Mouse (Mus musculus) c-Kit-positive CD71-positive TER-119-positive erythroid progenitor cells, embryonic 14.5 days (primary cell): Measurements from ENCODE around the gene Dalrd3.
"Not testable (repeated sequence)": the region's sequence is repeated elsewhere in the genome, so short reads cannot be mapped to it uniquely, and the experiment has no call there.

Experiments
- DNase-seq: peaks from one replicate; pipeline ENCODE4 v3.0.0-alpha.2; 2013; ENCODE audit warnings: low spot score

Gene Dalrd3

DNA sequence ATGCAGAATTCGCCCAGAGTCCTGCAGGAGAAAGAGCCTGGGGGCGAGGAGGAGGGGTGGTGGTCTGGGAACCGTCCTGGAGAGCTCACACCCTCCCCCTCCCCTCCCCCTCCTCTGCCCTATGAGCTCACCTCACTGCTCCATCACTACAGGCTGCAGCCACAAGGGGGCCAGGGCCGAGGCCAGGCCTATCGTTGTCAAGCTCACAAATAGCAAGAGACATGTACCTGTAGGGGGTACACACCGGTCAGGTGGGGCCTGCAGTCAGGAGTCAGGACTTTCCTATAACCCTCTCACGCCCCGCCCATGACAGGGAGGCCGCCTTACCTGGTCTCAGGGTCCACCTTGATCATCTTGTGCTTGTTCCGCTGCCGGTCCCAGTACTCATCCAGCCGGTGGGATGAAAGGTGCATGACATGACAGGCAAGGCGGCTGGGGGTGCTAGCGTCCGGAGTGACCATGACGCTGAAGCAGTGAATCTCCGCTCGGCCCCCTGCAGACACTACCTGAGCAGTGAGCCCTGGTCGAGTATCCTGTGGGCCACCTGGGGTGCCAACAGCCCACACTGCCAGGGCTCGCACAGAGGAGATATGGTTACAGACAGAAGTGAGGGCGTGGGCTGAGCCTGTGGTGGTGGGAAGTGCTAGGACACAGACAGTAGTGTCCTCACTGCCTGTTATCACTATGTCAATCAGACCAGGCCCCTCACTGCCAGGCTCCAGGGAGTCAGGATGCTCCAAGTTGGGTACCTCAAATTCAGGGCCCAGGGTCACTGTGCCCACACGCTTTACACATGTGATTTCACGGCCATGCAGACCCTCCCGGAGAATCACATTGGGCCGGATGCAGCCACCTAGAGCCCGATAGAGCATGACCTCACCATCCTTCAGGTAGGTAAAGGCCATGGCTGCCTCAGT, 4.3 kb downstream of the Dalrd3 start:
- no peak for DNase-seq

DNA sequence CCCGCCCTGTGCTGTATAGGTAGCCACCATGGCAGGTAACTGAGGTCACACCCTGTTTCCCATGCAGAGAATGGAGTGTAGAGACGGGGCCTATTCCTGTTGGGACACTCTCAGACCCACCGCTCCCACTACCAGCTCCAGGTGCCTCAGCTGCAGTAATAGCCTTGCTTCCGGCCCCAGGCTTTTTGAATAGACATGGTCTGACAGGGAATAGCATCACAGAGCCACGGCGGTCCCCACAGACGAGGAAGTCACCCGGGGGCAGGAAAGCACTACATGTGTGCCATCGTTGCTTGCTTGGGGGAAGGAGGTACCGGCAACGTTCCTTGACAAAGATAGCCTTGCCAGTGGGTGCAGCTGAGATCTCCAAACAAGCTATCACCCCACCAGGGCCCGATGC, 5.2 kb downstream of the Dalrd3 start:
- no peak for DNase-seq

DNA sequence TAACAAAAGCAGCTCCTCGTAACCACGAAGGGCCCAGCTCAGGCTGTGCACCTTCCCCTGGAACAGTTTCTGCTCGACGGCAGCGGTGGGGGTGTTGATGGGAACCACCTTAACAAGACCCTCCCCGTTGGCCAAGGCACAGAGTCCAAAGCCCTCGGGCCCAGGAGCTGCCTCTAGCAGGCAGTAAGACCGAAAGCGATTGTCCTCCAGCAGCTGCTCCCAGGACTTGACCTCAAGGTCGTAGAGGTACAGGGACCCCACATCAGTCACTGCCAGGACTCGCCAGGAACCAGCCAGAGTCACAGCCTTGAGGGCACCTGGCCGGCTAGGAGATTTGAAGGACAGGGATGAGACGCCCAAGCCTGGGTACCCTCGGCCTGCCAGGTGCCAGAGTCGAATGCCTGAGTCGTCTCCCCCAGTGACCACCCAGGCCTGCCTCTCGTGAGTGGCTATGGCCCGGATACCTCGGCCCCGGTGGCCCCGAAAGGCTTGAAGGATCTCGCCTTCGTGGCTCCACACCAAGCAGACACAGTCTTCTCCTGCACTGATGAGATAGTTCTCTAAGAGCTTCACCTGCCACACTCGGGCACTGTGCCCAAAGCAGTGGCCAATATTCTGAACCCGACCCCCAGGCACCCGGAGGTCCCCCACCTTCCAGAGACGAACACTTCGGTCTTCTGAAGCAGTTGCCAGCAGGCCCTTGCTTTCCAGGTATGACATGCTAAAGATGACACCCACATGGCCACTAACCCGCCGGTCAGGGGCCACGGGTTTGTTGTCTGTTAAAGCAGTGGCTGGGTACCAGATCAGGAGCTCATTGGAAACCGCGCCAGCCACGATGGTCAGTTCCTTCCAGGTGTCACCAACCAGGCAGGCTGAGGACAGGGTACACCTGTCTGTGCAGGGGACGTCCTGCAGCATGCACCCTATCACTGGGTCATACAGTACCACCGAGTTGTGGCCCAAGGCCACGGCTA, 5.9 kb downstream of the Dalrd3 start:
- DNase-seq: no peak

DNA sequence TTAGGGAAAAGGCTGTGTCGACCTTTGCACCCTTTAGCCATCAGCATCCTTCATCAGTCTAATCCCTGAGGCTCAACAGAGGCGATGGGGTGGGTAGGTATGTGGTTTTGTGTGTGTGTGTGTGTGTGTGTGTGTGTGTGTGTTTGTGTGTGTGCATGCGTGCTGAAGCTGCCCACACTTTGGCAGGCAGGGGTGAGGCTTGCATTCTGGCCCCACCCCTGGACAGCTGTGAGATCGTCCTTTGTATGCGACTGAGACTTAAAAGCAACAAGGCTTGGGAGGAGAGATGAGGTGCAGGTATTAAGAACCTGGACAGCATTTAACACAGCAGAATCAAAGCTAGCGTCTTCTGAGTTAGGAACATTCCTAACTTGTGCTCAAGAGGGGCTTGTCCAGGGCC, 7.3 kb downstream of the Dalrd3 start:
- DNase-seq: no peak

DNA sequence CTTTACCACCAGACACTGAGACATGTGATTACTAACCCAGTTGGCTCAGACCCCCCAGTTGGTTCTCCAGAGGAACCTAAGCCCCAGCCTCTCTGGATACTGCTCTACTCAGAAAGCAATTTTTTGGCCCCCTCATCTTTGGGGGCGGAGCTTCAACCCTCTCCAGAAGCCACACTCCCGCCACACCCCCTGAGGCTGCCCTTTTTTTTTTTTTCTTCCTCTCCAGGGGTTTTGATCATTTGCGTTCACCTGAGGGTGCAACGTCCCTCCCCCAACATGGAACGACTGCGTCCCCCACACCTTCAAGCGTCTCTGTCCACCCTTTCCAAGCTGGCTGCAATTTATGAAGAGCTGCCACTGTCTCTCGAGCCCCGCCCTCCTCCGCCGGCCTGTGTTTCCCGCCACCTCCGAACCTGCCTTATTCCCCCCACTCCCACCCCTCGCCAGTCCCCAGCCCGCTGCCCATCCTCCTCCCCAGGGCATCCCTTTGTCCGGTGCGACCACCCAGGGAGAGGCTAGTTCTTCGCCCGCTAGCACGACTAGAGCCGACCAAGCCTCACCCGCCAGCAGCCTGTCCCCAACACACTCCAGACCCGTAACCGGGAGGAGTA, 8.4 kb downstream of the Dalrd3 start:
- DNase-seq: no peak

DNA sequence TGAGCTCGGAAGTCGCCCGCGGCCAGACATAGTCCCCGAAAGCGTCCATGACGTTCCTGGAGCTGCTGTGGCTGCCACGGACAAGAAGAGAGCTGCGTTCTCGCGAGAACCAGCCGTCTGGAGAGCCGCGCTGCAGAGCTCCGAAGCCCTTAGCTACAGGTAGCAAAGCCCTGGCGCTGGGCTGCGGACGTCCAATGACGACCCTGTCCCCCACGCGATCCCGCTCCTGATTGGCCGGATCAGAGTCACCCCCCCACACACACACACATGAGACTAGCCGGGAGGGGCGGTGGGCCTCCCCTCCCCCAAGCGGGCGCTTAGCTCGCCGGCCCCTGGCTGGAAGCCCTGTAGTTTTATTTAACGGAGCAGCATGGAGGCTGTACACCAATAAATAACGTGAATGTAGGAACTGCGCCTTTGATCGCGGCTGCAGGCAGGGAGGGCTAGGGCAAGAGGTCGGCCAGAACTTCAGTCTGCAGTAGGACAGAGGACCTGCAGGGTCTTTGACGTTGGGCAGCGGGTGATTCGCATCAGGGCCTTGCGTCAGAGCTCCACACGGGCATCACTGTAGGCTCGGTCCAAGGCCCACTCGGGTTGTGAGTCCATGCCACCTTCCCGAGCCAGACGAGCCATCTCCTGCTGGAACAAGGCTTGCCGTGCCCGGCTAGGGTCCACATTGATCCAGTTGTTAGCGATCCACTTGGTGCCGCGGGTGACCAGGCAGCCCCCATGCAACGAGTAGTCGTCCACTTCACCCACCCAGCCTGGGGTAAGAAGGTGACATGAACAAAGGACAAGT, 9.1 kb downstream of the Dalrd3 start, which contains the start of gene Wdr6:
Wdr6 (minus strand) TSS at position 195 of the 799 bp plus-strand sequence.
- DNase-seq: peak; percentile 77

DNA sequence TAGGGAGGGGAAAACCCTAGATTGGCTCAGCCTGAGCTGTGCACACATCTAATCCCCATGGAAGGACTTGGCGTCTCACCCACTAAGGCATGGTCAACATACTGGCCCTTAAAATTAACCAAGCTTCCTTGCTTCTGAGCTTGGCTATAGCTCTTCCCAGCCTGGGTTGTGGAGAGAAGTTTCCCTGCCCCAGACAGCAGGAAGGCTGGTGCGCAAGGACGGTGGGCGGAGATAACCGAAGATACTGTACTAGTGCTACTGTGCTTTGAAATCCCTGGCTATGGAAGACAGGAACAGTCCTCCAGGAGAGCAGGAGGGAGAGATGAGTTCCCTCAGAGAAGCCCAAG, 9.6 kb downstream of the Dalrd3 start:
- no peak for DNase-seq

DNA sequence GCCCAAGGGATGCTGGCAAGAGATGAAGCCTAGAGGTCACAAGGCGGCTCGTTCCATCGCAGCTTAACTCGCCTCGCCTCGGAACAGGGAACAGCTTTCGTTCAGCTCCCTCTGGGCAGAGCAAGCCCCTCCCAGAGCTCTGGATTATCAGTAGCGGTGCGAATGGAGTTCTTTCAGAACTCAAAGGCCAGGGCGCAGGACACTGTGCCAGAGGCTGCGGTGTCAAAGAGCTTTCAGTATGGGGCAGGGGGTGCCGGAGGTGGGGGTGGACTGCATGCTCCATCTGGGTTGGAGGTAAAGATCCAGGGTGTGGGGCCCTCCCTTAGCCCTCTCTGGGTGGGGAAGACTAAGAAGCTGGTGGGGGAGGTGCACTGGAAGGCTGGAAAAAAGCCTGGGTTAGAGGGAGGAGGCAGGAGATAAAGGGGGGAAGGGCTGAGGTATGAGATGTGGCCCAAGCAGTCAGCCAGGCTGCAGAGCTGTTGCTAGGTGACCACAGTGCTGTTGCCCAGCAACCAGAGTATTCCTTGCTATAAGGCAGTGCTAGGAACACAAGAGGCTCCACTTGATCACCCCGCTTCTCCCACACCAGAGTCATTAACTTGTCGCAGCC, 18.0 kb downstream of the Dalrd3 start:
- DNase-seq: no peak

DNA sequence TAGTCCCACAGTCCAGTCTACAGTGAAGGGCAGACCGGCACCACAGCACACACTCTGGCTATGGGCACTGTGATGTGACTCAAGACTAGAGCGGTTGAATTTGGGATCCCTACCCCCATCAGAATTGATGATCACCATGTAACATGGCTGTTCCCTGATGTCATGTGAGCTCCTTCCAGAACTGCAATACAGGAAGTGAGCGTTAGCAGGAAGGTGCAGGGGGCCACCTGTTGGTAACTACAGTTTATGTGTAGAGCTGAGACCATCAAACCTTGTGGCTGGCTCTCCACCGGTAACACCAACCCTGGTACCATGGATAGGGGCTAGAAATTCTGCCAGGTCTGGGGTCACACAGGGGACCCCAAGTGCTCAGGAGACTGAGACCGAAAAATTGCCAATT, 19.5 kb downstream of the Dalrd3 start:
- DNase-seq: no peak

DNA sequence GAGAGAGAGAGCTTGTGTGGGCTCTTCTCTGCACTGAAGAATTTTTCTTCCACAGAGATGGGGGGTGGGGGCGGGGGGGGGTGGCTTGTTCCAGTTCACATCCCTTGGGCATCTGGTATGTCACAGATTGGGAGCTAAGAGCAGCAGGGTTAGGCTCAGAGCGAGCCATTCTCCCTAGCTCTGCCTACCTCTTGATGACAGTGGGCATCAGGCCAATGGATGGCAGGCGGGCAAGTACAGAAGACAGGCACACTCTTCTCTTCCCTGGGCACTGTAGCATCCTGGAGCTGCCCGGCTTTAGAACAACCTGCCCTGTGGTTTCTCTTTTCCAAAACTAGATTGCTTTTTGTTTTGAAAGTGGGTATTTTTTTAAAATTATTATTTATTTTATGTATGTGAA, 21.8 kb downstream of the Dalrd3 start:
- no peak for DNase-seq

DNA sequence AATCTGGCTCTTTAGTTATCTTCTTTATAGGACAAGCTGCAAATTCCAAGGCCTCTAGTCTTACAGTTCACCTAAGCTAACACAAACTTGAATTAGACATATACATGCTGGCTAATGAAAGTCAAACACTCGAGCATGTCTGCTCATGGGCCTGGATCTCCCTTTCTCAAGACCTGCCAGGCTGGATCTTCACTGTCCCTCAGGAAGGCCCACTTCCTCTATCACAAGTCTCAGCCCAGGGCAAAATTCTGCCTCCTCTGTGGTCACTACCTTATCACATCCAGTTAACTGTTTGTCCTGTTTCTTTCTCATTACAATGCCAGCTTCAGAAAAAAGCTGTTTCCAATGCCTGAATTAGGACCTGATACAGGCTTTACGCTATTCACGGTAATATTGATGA, 24.7 kb downstream of the Dalrd3 start:
- no peak for DNase-seq

DNA sequence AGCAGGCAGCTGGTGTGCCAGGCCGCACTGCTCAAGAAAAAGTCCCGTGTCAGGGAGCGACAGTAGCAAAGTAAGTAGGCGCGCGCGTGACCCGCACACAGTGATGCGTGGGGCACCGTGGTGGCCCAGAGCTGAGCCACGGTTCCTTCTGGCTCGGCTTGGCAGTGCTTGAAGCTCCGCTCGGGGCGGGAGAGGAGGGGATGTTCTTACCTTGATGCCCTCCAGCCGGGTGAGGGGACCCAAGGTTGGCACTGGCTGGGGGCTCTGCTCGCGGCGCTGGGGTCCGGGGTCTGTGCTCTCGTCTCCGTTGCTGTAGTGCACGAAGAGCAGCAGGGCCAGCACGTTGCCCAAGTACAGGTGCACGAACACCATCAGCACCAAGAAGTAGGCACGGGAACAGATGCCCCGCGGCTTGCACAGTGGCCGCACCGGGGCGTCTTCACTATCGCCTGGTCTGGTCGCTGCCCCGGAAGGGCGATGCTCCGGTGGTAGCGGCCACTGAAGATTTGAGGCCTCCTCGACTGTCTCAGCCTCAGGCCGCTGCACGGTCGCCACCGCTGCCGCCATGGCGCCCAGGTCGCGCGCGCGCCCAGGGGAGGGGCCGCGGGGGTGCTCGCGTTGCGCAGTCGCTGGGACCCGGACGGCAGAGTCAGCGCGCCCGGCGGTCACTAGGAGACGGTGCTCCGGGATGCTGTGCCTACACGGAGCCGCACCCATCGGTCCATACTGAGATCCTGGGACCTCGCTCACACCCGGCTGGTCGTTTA, 27.5 kb downstream of the Dalrd3 start, which contains the start of gene P4htm:
P4htm (minus strand) TSS at position 670 of the 767 bp plus-strand sequence.
- DNase-seq: no peak

DNA sequence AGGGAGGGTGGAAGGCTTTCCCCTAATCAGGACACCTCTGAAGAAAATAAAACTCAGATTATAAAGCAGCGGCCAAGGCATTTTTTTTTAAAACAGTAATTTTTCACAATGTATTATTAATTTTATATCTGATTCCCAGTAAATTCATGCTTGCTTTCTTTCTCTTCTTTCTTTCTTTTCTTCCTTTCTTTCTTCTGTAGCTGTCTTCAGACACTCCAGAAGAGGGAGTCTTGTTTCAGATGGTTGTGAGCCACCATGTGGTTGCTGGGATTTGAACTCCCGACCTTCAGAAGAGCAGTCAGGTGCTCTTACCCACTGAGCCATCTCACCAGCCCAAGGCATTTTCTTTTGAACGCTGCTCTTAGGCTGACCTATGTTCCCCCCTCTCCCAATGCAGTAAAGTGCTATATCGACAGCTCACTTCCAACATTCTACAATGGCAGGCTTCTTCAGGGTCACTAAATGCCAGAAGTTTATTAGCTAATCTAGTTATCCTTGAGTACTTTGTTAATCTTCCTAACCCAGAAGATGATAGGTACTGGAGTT, 29.4 kb downstream of the Dalrd3 start:
- DNase-seq: no peak

DNA sequence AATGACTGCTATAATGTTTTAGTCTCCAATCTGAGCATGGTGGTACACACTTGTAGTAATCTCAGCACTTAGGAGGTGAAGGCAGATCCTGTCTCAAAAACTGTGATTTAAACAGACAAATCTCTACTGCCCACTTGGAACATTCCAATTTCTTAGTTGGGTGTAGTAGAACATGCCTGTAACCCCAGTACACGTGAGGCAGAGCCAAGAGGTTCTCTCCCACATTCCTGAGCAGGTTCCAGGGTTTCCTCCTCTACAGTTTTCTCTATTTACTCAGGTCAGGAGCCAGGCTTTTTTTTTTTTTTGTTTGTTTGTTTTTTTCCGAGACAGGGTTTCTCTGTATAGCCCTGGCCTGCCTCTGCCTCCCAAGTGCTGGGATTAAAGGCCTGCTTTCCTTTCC, 30.3 kb downstream of the Dalrd3 start:
- no peak for DNase-seq

DNA sequence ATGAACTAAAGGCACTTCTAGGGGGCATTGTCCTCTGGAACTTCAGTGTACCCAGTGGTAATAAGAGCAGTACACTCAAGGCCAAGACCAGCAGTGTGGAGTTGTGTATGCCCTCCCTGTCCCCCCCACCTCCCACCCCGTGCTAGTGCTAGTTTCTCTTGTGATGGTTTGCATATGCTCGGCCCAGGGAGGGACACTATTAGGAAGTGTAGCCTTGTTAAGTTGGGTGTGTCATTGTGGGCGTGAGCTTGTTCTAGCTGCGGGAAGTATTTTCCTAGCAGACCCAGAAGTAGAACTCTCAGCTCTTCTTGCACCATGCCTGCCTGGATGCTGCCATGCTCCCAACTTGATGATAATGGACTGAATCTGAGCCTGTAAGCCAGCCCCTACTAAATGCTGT, 32.3 kb downstream of the Dalrd3 start:
- no peak for DNase-seq

DNA sequence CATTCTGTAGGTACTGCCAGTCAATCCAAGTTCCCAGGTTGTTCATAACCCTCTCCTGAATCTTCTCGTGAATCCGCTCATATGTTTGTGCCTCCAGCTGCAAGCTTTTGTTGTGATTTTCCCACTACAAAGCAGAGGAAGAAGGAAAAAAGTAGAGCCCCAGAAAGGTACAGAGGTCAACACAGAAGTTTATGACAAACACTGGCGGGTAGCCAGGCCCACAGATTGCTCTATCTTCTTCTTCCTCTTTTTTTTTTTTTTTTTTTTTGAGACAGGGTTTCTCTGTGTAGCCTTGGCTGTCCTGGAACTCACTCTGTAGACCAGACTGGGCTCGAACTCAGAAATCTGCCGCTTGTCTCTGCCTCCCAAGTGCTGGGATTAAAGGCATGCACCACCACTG, 38.2 kb downstream of the Dalrd3 start:
- not testable (repeated sequence) for DNase-seq

DNA sequence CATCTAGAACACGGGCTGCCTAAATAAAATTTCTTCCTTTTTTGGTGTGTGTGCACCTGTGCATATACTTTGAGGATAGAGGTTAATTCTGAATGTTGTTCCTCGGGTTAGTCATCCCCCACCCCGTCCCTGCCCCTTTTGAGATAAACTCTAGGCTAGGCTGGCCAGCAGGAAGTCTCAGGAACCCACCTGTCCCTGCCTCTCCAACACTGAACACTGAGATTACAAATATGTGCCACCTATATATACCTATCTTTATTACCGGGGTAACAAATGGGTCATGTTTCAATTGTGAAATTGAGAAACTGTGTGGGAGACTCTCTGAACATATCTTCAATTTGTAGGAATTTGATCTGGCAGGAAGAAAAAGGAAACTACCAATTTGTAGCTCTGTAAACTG, 39.2 kb downstream of the Dalrd3 start:
- no peak for DNase-seq

DNA sequence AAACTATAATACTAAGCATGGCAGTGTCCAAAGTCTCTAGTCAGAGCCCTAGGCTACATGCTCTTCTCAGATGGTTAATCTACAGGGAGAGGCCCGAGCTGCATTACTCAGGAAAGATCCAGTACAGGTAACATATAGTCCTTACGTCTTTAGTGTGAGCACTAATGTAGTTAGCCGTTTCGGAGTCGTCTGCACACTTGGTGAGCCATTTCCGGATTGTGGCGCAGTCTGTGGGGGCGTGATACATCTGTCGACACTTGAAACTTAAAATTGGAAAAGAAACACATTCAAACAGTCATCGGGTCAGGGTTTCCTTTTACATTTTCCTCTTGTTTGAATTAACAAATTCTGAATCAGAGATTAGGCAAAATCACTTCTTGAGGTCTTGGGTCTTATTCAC, 41.8 kb downstream of the Dalrd3 start:
- no peak for DNase-seq

DNA sequence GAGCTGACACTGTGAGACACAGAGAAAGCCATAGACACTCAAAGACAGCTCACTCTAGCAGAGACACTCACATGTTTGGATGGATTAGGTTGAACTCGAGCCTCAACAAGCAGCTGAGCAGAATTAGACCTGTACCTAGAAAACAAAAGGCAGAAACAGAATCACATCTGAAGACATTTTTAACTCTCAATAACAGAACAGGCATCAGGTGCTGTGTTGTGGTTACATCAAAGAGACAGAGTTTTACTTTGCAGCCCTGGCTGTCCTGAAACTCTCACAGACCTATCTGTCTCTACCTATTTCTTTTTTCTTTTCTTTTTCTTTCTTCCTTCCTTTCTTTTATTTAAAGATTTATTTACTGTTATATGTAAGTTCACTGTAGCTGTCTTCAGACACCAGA, 47.6 kb downstream of the Dalrd3 start:
- no peak for DNase-seq
